Mouse (Mus musculus) heart, embryonic 14.5 days (tissue): ENCODE data around the gene Rab3il1. TPM values are rescaled to one million over a fixed set of nuclear protein-coding genes. Genes with fewer than 3 reads are reported as not detected.

Source experiments
- ATAC-seq: fragments of 200-750 bp; cut with Nextera tagmentation; 2 replicates; pipeline ENCODE4 v1.8.0; 2017; ENCODE audit warnings: low read depth, moderate TSS enrichment; ENCODE audit not compliant: insufficient number of reproducible peaks, insufficient read depth, low FRiP score
- H3K27ac ChIP-seq, 2 experiments: fragments of 200-500 bp in 1 of 2; fragments of 300-500 bp in 1 of 2; sonication (generic) in 1 of 2; replicated peaks in 1 of 2; 2 replicates each; pipeline ENCODE4 v1.5.1; 2012 to 2014; ENCODE audit warnings: low read depth in 2 of 2, low read length in 2 of 2, control low read depth in 1 of 2, mild to moderate bottlenecking in 1 of 2, mixed read lengths in 1 of 2; ENCODE audit not compliant: control insufficient read depth in 1 of 2, insufficient read depth in 1 of 2
- H3K27me3 ChIP-seq: fragments of 300-500 bp; sonication (generic); 2 replicates; pipeline ENCODE4 v1.6.1; 2014; ENCODE audit warnings: mild to moderate bottlenecking, low read length, control low read depth; ENCODE audit not compliant: control insufficient read depth, insufficient read depth
- H3K36me3 ChIP-seq: fragments of 300-500 bp; sonication (generic); 2 replicates; pipeline ENCODE4 v1.6.1; 2014; ENCODE audit warnings: mild to moderate bottlenecking, control low read depth, low read length, mixed read lengths; ENCODE audit not compliant: control insufficient read depth, insufficient read depth
- H3K4me1 ChIP-seq, 2 experiments: fragments of 200-500 bp in 1 of 2; fragments of 300-500 bp in 1 of 2; sonication (generic) in 1 of 2; 2 replicates each; pipeline ENCODE4 v1.6.1; 2012 to 2014; ENCODE audit warnings: low read length in 2 of 2, control low read depth in 1 of 2, mixed read lengths in 1 of 2; ENCODE audit not compliant: control insufficient read depth in 2 of 2, insufficient read depth in 2 of 2
- H3K4me2 ChIP-seq: fragments of 300-500 bp; sonication (generic); 2 replicates; pipeline ENCODE4 v1.6.1; 2014; ENCODE audit warnings: mild to moderate bottlenecking, low read length
- H3K4me3 ChIP-seq, 2 experiments: fragments of 200-500 bp in 1 of 2; fragments of 300-500 bp in 1 of 2; sonication (generic) in 1 of 2; 2 replicates each; pipeline ENCODE4 v1.5.1; 2012 to 2014; ENCODE audit warnings: low read length in 2 of 2, mild to moderate bottlenecking in 2 of 2, control low read depth in 1 of 2, low read depth in 1 of 2, moderate library complexity in 1 of 2; ENCODE audit not compliant: control insufficient read depth in 1 of 2, insufficient read depth in 1 of 2
- H3K9ac ChIP-seq: fragments of 300-500 bp; sonication (generic); 2 replicates; pipeline ENCODE4 v1.6.1; 2014; ENCODE audit warnings: mild to moderate bottlenecking, low read length
- H3K9me3 ChIP-seq: fragments of 300-500 bp; sonication (generic); 2 replicates; pipeline ENCODE4 v1.6.1; 2016; ENCODE audit warnings: low read length, control low read depth; ENCODE audit not compliant: control insufficient read depth
- WGBS: fragments of 180-500 bp; shearing (Covaris S2); extraction: QIAGEN DNeasy Blood & Tissue Kit; methylation state at CpG from one replicate; pipeline ENCODE4 v1.1.7; 2014; 5-methylcytosine and 5-hydroxymethylcytosine counted together
- polyA plus RNA-seq: library from polyadenylated mRNA; unstranded; fragments of >200 nt; fragmentation: Nextera tagmentation; extraction: Ambion mirVana; gene quantifications from 2 replicates; pipeline ENCODE4 v1.2.1, GENCODE M21; 2014

Gene Rab3il1
- polyA plus RNA-seq, 1 experiment from 2014 or later = 27.6 TPM

DNA sequence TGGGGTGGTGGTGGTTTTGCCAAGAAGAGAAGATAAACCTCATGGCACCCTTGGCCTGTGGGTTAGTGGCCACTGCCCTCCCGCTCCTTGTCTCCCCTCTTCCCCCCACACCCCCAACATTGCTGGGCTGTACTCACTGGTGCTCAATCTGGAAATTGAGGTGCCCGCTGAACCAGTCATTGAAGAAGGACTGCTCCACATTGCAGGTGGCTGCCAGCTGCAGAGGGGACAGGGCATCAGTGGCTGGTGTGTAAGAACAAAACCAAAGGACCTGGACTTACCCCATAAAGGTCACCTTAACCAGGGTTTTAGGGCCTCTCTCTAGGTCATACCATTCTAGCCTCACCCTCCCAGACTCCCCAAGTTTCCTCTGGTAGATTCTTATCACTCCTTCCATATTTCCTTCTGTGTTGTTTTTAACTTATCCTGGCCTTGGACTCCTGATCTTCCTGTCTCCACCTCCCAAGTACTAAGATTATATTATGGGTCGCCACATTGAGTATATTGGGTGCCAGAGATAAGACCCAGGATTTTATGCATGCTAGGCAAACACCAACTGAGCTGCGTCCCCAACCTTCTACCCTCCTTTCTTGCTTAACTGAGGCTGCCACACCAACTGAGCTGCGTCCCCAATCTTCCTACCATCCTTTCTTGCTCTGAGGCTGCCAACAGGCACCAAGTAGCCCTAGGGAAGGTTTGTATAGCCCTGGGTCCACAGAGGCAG, 64.2 kb downstream of the Rab3il1 start:
- no peak for ATAC-seq
- Histone ChIP-seq H3K9me3 (no peaks in the 10 kb centered on the region), H3K27ac (no peak overlapping the region), H3K4me3 (no peak overlapping the region), H3K9ac (no peak overlapping the region), H3K4me2 (no peak overlapping the region), H3K36me3 (peaks cover 83% of the 10 kb centered on the region), H3K27me3 (no peaks in the 10 kb centered on the region), H3K4me1 (peaks cover 0 to 8% of the 10 kb centered on the region in 2 experiments; a peak in 2 of 4 replicates)
- 89% methylated on average over 5 of the region's 5 CpGs for WGBS

DNA sequence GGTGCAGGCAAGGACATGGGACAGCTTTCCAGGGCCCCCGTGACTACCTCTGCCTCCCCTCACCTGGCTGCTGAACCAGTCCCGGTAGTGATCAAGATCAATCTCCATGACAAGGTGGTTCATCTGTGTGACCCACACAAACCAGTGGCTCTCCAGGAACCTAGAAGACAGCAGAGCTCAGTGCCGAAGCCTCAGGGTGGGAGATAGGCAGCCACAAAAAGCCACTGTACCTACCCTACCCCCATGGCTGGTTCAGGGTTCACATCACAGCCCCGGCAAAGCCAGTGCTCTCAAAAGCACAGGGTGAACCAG, 64.7 kb downstream of the Rab3il1 start:
- WGBS = 89% methylated on average over 4 of the region's 4 CpGs
- no peak for ATAC-seq
- H3K9me3 ChIP-seq = no peaks in the 10 kb centered on the region
- peaks cover 82% of the 10 kb centered on the region for H3K36me3 ChIP-seq
- no peak overlapping the region for H3K9ac ChIP-seq
- H3K4me2 ChIP-seq = no peak overlapping the region
- H3K27me3 ChIP-seq = no peaks in the 10 kb centered on the region
- no peak overlapping the region for H3K4me3 ChIP-seq
- H3K27ac ChIP-seq = no peak overlapping the region
- H3K4me1 ChIP-seq = peaks cover 0 to 8% of the 10 kb centered on the region in 2 experiments; a peak in 2 of 4 replicates

DNA sequence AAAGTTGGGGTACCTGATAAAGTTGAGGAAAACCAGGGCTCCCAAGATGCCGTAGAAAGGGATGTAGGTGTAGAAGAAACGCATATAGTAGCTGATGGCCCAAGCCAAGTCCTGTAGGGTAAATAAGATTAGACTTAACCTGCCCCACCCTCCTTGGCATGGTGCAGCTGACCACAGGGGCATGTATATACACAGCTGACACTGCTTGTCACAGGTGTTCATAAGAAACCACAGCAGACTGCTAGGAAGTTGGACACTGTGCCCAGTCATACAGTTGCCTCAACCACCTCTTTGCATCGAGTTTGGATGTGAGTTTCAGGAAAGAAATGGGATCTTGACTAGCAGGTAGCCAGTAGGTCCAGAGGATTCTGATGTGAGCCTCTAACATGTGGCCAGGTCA, 65.0 kb downstream of the Rab3il1 start:
- Histone ChIP-seq H3K4me2 (no peak overlapping the region), H3K4me1 (peaks cover 0 to 8% of the 10 kb centered on the region in 2 experiments; a peak in 2 of 4 replicates), H3K9ac (no peak overlapping the region), H3K27ac (no peak overlapping the region), H3K4me3 (no peak overlapping the region), H3K36me3 (peaks cover 82% of the 10 kb centered on the region), H3K9me3 (no peaks in the 10 kb centered on the region), H3K27me3 (no peaks in the 10 kb centered on the region)
- WGBS = 88% methylated on average over 3 of the region's 3 CpGs
- no peak for ATAC-seq

DNA sequence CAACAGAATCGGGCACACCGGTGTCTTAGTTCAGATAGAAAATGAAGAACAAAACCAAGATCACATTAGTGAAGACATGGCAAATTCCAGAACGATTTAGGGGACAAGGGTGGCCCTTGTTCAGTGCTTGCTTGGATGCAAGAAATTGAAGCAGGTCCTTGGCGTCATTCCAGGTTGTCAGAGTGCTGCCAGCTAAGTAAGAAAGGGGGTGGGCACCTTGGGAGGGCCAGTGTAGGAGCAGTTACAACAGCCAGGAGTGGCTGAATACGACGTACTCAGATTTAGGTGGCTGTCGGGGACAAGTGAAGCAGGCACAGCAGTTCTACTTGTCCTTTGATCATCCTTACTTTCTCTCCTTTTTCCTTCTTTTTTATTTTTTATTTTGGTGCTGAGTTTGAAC, 66.2 kb downstream of the Rab3il1 start:
- Histone ChIP-seq H3K9me3 (no peaks in the 10 kb centered on the region), H3K4me1 (peaks cover 0 to 8% of the 10 kb centered on the region in 2 experiments; a peak in 2 of 4 replicates), H3K27me3 (no peaks in the 10 kb centered on the region), H3K4me2 (no peak overlapping the region), H3K36me3 (peaks cover 82% of the 10 kb centered on the region), H3K9ac (no peak overlapping the region), H3K4me3 (no peak overlapping the region), H3K27ac (no peak overlapping the region)
- 78% methylated on average over 7 of the region's 7 CpGs for WGBS
- ATAC-seq = no peak

DNA sequence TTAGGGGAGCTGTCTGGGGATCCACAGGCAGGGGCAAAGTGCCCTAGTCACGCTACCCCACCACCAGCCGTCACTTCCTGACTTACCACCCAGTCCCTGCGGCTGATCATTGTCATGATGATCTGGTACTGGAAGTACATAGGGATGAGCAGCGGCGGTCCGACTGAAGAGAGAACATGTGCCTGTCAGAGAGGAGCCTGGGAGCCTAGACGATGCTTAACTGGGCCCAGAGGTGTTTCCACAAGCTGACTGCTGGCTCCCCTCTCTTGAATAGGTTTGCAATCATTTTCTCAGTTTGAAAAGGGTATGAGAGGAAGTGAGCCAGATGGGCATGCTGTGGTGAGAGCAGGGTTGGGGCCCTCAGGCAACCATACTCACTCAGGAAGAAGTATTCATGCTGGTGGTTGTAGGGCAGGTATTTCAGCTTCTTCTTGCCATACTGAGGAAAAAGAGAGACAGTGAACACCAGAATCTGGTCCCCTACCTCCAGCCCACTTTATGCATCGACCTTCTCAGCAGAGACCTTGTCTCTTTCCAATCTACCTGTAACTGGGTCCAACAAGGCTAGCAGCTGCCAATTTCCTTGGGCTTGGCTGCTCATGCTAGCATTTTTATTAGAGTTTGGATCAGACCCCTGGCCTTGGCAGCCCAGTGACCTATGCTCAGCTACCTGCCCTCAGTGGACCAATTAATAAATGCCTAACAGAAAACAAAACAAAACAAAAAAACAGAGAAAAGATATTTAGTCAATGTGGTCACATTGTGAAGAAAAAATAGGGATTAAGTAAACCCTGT, 68.9 kb downstream of the Rab3il1 start:
- Histone ChIP-seq H3K4me2 (no peak overlapping the region), H3K36me3 (peaks cover 89% of the 10 kb centered on the region), H3K4me1 (no peaks in the 10 kb centered on the region), H3K4me3 (no peak overlapping the region), H3K27me3 (no peaks in the 10 kb centered on the region), H3K27ac (no peak overlapping the region), H3K9me3 (peaks cover 5% of the 10 kb centered on the region; the same call in 1 of the 2 replicates), H3K9ac (no peak overlapping the region)
- 95% methylated on average over 8 of the region's 8 CpGs for WGBS
- no peak for ATAC-seq

DNA sequence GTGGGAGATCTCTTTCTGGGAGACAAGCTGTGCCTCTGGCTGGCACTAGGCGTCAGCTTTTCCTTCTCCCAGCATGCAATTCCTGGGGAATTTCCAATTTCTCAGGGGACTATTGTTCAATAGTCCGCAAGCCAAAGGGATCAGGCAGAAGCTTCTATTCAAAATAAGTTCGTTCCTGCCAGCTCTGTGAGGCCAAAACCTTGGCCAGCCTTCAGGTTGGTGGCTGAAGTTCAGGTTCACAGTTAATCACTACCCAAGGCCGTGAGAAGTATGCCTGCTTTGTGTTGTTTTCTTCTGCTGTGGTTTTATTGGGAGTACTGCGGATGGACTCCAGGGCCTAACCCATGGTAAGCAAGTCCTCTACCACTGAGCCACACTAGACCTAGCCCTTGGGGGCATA, 69.7 kb downstream of the Rab3il1 start:
- H3K9ac ChIP-seq = no peak overlapping the region
- H3K4me2 ChIP-seq = no peak overlapping the region
- no peaks in the 10 kb centered on the region for H3K4me1 ChIP-seq
- peaks cover 5% of the 10 kb centered on the region; the same call in 1 of the 2 replicates for H3K9me3 ChIP-seq
- H3K27ac ChIP-seq = no peak overlapping the region
- no peaks in the 10 kb centered on the region for H3K27me3 ChIP-seq
- peaks cover 91% of the 10 kb centered on the region for H3K36me3 ChIP-seq
- no peak overlapping the region for H3K4me3 ChIP-seq
- no peak for ATAC-seq
- 89% methylated on average over 5 of the region's 5 CpGs for WGBS

DNA sequence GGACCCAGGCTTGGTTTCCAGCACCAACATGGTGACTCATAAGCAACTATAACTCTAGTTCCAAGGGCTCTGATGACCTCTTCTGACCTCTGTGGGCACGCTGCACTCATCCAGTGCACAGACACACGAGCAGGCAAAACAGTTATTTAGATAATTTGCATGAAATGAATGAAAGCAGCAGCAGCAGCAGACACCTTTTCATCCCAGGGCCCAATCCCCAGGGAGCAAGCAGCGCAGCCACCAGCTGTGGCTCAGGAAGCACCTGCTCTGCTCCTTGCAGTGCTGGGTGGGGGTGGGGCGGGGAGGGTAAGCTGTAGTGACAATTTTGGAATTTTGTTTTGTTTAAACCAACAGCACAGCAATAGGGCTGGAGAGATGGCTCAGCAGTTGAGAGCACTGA, 70.4 kb downstream of the Rab3il1 start:
- H3K27ac ChIP-seq = no peak overlapping the region
- H3K27me3 ChIP-seq = no peaks in the 10 kb centered on the region
- peaks cover 90% of the 10 kb centered on the region for H3K36me3 ChIP-seq
- no peak overlapping the region for H3K4me3 ChIP-seq
- H3K4me1 ChIP-seq = no peaks in the 10 kb centered on the region
- H3K9ac ChIP-seq = no peak overlapping the region
- peaks cover 5% of the 10 kb centered on the region; the same call in 1 of the 2 replicates for H3K9me3 ChIP-seq
- H3K4me2 ChIP-seq = no peak overlapping the region
- WGBS = 87% methylated on average over 4 of the region's 4 CpGs
- no peak for ATAC-seq
